Mouse (Mus musculus) R1 (cell line): ENCODE data around the gene Hist2h3b.
"Not testable (repeated sequence)": the region's sequence is repeated elsewhere in the genome, so short reads cannot be mapped to it uniquely, and the experiment has no call there.

Source experiments
- DNase-seq: peaks from one replicate; pipeline ENCODE4 v3.0.0-alpha.2; 2018; ENCODE audit warnings: low read depth, low spot score

The Hist2h3b gene

DNA sequence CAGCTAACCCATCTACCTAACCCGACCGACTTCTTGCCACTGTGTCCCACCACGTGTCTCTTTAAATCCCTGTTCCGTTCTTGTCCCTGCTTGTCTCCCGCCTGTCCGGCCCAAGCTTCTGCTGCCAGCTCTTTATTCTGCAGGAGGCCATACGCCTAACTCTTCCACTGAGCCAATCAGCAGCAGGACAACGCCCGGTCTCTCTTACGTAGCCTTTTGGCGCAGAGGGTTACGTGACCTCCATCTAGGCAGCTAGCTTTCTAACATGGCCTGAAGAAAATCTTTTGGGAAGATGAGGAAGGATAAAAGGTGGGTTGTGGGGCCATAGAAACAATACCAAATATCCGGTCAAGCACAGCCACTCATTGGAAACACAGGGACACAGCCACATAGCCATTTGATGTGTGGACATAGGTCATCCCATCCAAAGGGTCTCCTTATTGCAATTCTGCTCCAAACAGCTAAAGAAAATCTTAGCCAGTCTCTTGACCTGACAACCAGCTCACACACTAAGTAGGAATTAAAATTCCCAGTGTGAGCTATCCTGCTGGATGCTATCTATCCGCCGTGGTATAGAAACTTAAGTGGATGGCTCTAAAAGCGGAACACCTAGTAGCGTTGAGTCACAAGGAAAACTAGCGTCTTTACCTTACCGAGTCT, 6.1 kb upstream of the Hist2h3b start:
- peak; percentile 93 for DNase-seq

DNA sequence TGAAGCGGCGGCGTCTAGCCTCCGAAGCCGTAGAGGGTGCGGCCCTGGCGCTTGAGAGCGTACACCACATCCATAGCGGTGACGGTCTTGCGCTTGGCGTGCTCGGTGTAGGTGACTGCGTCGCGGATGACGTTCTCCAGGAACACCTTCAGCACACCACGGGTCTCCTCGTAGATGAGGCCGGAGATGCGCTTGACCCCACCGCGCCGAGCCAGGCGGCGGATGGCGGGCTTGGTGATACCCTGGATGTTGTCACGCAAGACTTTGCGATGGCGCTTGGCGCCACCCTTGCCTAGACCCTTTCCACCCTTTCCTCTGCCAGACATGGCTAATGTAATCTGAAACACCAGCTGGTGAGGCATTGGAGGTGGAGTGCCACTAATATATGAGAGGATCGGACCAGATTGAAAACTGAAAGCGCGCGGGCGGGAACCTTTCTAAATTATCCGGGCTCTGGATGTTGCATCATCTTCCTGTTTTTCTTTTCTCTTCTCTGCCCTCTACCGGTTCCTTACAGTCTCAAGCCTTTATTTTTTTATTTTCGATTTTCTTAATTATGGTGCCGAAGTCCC, 5.4 kb upstream of the Hist2h3b start, which contains the start of gene Hist2h4:
Gene Hist2h4 (minus strand): TSS at position 333 of the 572 bp plus-strand sequence.
- DNase-seq: peak; percentile 96

GRCm38 (mm10) chr3:96263558-96264403, 4.7 kb upstream of the Hist2h3b start:
- peak; percentile 55 for DNase-seq

DNA sequence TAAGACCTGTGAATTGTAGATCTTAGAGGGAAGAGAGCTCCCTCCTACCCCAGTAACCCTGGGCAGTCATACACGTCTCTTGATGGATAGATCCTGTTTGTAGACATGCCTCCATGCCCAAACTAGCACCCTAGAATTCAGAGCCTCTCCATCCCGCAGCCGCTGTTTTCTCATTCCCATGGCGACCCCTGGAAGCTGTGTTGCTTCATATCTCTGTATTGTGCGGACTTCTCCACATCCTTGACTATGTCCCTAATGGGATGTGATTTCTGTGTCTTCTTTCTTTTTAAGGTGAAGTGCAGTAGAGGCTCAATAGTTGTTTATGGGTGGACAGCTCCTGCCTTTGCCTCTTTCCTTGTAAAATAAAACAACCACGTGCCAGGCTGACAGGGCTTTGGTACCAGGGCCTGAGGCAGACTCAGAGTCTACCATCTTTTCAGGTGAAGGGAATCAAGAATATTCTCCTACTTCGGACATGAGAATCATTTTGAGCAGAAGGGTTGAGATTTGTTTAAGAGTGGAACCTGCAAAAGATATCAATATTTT, 4.0 kb upstream of the Hist2h3b start:
- DNase-seq: no peak

DNA sequence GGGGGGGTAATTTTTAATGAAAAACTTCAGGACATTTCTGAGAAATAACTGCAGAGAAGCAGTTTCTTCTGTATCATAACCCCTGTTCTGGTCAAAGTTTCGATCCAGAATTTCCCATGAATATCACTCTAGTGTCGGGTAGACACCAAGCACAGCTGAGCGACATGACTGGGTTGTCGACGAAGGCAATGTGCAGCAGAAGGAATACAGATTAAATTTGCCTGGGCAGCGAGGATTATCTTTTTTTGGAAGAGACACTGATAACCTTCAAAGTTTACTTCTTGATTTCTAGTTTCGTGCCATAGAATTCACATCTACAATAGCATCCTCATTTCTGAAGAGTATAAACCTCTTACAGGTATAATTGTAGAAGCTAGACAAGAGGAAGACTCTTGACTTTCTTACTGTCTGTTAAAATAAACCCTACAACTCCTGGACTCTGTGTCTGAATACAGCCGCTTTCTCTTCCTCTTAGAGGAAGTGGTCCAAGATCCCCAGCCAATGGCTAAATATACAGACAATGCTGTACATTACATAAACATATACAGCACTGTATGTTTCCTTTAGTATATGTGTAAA, 2.2 kb upstream of the Hist2h3b start:
- no peak for DNase-seq

GRCm38 (mm10) chr3:96267541-96267940, 913 bp upstream of the Hist2h3b start:
- no peak for DNase-seq

DNA sequence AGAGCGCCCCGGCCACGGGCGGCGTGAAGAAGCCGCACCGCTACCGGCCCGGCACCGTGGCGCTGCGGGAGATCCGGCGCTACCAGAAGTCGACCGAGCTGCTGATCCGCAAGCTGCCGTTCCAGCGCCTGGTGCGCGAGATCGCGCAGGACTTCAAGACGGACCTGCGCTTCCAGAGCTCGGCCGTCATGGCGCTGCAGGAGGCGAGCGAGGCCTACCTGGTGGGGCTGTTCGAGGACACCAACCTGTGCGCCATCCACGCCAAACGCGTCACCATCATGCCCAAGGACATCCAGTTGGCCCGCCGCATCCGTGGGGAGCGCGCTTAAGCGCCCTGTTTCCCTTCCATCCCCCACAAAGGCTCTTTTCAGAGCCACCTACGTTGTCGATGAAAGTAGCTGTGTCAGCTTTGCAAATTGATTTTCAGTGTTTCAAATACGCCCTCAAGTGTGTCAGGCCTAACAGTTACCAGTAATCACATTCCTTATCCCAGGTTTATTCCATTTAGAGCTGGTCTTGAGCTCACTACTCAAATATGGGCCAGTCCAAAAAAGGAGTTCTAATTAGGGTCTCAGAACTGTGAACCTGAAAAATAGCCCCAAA, 423 bp downstream of the Hist2h3b start:
- not testable (repeated sequence) for DNase-seq

DNA sequence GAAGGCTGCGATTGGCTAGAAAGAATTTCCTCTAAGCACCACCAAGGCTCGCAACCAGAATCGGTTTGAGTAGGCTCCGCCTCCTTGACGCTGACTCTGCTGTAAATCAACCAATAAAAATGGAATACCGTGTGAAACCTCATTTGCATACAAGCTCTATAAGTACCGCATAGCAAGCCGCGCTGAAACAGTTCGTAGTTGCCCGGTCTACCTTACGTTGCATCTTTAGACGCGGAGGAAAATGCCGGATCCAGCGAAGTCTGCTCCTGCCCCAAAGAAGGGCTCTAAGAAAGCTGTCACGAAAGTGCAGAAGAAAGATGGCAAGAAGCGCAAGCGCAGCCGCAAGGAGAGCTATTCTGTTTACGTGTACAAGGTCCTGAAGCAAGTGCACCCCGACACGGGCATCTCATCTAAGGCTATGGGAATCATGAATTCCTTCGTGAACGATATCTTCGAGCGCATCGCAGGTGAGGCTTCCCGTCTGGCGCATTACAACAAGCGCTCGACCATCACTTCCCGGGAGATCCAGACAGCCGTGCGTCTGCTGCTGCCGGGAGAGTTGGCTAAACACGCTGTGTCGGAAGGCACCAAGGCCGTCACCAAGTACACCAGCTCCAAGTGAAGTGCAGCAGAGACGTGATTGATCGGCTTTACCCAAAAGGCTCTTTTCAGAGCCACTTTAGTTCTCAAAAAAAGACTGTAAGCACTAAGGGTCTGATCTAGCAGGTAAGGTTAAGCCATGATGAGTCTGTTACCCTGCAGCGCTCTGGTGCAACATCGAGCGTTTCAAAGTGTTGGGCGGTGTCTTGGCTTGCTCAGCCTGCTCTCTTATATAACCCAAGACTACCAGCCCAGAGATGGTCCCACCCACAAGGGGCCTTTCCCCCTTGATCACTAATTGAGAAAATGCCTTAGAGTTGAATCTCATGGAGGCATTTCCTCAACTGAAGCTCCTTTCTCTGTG, 1.3 kb downstream of the Hist2h3b start, which contains the start of gene Hist2h2bb:
Gene Hist2h2bb (plus strand): TSS at position 242 of the 964 bp plus-strand sequence.
- DNase-seq: peak; percentile 99

DNA sequence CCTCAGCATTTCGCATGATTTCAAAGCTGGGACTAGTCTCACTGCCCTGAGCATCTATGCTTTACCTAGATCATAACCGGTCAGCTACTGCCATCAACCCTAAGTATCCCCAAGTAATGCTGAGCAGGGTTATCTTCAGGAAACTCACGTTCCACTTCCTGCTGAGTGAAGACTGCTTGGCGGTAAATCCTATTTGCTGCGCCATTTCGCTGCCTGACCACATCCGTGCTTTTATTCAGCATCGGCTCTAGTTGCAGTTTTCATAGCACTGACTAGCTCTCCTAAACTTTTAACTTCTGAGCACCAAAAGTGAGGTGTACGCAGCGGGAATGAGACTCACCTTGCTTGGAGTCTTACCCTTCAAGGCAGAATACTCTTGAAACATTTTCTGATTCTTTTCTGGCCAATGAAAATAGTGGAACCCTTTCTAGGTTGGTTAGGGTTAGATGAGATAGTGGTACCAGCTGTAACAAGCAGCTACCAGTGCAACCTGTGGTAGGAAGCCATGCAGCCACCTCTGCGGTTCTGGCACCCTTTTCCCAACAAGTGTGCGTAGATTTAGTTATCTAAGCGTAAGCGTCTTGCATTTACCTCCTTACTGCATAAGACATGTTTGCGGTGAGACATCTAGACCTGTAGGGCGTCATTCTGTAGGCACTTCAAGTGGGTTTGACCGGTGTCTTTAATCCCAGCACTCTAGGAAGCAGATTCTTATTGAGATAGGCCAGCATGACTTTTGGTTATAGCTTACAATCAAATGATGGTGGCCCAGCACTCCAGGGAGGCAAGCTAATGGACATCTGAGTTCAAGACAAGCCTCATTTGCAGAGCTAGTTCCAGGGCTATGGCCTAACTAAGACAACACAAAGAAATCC, 5.4 kb downstream of the Hist2h3b start:
- peak; percentile 61 for DNase-seq

GRCm38 (mm10) chr3:96277428-96277799, 9.0 kb downstream of the Hist2h3b start:
- peak; percentile 78 for DNase-seq

GRCm38 (mm10) chr3:96277800-96278624, 9.6 kb downstream of the Hist2h3b start:
- peak; percentile 94 for DNase-seq

DNA sequence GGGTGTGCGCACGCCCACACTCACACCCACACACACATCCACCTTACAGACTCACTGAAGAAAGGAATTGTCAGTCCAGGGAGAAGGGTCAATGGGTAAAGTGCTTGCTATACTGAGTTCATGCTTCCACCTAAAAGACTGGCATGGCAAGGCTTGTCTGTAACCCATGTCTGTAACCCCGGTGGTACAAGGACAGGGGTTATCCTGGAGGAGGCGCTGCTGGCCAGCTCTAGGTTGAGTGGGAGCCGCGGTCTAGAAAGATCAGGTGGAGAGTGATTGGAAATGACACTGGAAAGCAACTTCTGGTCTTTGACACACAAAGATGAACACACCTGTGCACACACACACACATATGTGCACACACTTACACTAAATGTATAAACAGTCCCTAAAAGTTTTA, 12.2 kb downstream of the Hist2h3b start:
- peak; percentile 53 for DNase-seq

- peak; percentile 74 for DNase-seq
Measured at GRCm38 (mm10) chr3:96284457-96284856, 16.0 kb downstream of the Hist2h3b start.

DNA sequence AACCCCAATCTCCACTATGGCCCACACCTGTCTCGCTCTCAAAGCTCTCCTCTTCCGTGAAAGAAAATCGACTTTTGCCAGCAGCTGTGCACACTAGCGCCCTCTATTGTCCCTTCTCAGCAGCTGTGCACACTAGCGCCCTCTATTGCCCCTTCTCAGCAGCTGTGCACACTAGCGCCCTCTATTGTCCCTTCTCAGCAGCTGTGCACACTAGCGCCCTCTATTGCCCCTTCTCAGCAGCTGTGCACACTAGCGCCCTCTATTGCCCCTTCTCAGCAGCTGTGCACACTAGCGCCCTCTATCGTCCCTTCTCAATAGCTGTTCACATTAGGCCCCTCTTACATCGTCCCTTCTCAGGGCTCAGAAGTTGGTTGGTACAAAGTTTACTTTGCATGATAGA, 18.9 kb downstream of the Hist2h3b start:
- not testable (repeated sequence) for DNase-seq

- peak; percentile 87 for DNase-seq
Measured at GRCm38 (mm10) chr3:96289201-96289600, 20.7 kb downstream of the Hist2h3b start.

GRCm38 (mm10) chr3:96290727-96291126, 22.3 kb downstream of the Hist2h3b start:
- DNase-seq: not testable (repeated sequence)

DNA sequence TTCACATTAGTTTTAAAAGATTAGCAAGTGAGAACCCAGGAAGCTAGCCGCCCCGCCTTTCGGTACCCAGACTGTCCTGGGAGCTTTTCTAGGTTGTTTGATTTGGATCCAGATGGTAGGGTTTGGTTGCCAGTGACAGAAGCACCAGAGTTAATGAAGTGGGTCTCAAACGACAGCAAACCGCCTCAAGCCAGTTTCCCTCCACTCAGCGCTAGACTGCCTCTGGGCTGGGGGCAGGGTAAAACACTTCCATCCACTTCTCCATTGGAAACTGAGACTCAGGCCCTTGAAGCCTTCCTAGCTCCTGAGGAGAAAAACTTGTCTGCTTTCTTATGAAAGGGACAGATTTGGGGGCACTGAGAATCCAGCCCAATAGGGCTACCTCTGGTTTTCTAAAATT, 24.2 kb downstream of the Hist2h3b start:
- no peak for DNase-seq

- no peak for DNase-seq
Measured at GRCm38 (mm10) chr3:96293368-96293767, 24.9 kb downstream of the Hist2h3b start.
